Mouse (Mus musculus) midbrain, embryonic 15.5 days (tissue): ENCODE measurements at regions not wholly inside any gene's neighbourhood (a gene's known extent, or its start where the extent isn't known, plus 50 kb on each side); places are given as distances from the start of the nearest gene placed in this dataset.

Source experiments
- ATAC-seq: fragments of 200-750 bp; cut with Nextera tagmentation; replicated peaks from 2 replicates; pipeline ENCODE4 v1.8.0; 2017; ENCODE audit warnings: moderate TSS enrichment
- H3K27ac ChIP-seq: fragments of 300-500 bp; sonication (generic); 2 replicates; pipeline ENCODE4 v1.5.1; 2015; ENCODE audit warnings: mild to moderate bottlenecking, inconsistent platforms
- H3K27me3 ChIP-seq: fragments of 300-500 bp; sonication (generic); replicated peaks from 2 replicates; pipeline ENCODE4 v1.6.1; 2015; ENCODE audit warnings: inconsistent platforms
- H3K36me3 ChIP-seq: fragments of 300-500 bp; sonication (generic); replicated peaks from 2 replicates; pipeline ENCODE4 v1.6.1; 2015; ENCODE audit warnings: inconsistent platforms
- H3K4me1 ChIP-seq: fragments of 300-500 bp; sonication (generic); 2 replicates; pipeline ENCODE4 v1.6.1; 2015; ENCODE audit warnings: inconsistent platforms
- H3K4me2 ChIP-seq: fragments of 300-500 bp; sonication (generic); 2 replicates; pipeline ENCODE4 v1.6.1; 2015; ENCODE audit warnings: inconsistent platforms, mild to moderate bottlenecking, moderate library complexity
- H3K4me3 ChIP-seq: fragments of 300-500 bp; sonication (generic); 2 replicates; pipeline ENCODE4 v1.5.1; 2015; ENCODE audit warnings: mild to moderate bottlenecking, inconsistent platforms
- H3K9ac ChIP-seq: fragments of 300-500 bp; sonication (generic); 2 replicates; pipeline ENCODE4 v1.6.1; 2015; ENCODE audit warnings: mild to moderate bottlenecking, inconsistent platforms
- H3K9me3 ChIP-seq: fragments of 300-500 bp; sonication (generic); 2 replicates; pipeline ENCODE4 v1.6.1; 2016; ENCODE audit warnings: inconsistent platforms
- WGBS: fragments of 180-500 bp; shearing (Covaris S2); methylation state at CpG from one replicate; pipeline ENCODE4 v1.1.7; 2015; ENCODE audit warnings: mixed read lengths; 5-methylcytosine and 5-hydroxymethylcytosine counted together

DNA sequence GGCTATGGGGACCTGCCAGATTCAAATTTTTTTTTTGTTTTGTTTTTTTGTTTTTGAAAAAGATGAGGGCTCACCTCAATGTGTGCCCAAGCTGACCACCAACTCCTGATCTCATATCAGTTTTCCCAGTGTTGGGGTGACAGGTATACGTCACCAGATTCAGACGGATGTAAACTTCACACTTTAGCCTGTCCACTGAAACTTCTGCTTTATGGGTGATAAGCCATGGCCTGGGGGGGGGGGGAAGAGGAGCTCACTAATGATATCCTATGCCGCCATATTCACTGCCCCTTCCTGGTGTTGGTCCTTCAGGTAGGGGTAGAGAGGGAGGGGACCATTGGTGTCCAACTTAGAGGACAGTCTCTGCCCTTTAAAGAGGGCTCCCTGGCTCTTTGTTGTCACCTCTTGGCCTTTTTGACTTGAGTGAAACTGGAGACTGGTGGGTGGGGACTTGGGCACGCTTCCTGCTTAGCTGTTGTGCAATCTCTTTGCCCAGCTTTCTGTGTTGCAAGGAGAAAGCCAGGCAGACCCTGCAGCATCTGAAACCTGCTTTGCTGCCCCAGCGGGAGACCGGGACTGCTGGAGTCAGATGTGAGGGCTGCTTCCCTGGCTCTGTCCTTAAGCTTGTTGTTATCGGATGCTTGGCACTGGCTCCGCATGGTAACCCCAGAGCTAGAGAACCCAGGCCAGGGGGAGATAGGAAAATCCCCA is 125.8 kb downstream of the Irx5 start:
- no peak overlapping the region for H3K4me2 ChIP-seq
- H3K36me3 ChIP-seq: no peaks in the 10 kb centered on the region
- no peak overlapping the region for H3K9ac ChIP-seq
- no peaks in the 10 kb centered on the region for H3K9me3 ChIP-seq
- ATAC-seq: no peak
- H3K27ac ChIP-seq: no peak overlapping the region
- H3K27me3 ChIP-seq: no peaks in the 10 kb centered on the region
- H3K4me3 ChIP-seq: no peak overlapping the region
- H3K4me1 ChIP-seq: 0 out of 2 replicates have a peak, but pooled peaks cover 4% of the 10 kb centered on the region
- WGBS: 45% methylated on average over 8 of the region's 8 CpGs

DNA sequence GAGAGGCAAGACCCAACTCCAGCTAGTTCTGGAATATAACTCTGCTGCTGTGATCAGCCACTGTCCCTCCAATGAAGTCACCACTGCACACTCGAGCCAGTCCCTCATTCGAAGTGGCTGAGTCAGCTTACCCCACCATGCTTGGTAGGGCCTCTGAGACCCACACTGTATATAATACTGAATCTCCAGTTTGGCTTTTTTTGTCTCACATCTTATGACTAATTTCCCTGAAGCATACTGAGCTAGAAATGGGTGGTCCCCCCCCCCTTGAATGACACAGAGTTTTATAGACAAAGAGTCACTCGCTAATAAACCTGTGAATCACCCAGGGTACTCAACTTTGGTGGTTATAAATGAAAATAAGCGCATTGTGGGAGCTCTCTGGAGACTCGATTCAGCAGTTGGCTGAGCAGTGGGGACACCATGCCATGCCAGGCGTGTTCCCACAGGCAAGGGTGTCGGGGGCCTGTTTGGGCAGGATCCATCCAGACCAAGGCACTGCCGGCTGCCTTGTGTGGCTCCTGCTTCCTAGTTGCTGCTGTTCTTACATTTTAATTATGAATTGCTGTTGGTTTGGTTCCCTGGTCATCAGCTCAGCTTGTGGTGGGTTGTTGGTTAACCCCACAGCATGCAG is 131.2 kb downstream of the Irx5 start:
- no peak overlapping the region for H3K4me2 ChIP-seq
- H3K36me3 ChIP-seq: no peaks in the 10 kb centered on the region
- H3K4me3 ChIP-seq: no peak overlapping the region
- H3K9me3 ChIP-seq: no peaks in the 10 kb centered on the region
- H3K4me1 ChIP-seq: no peaks in the 10 kb centered on the region
- H3K27ac ChIP-seq: no peak overlapping the region
- ATAC-seq: no peak
- no peak overlapping the region for H3K9ac ChIP-seq
- whole genome bisulfite sequencing: 88% methylated on average over 8 of the region's 8 CpGs
- H3K27me3 ChIP-seq: no peaks in the 10 kb centered on the region

DNA sequence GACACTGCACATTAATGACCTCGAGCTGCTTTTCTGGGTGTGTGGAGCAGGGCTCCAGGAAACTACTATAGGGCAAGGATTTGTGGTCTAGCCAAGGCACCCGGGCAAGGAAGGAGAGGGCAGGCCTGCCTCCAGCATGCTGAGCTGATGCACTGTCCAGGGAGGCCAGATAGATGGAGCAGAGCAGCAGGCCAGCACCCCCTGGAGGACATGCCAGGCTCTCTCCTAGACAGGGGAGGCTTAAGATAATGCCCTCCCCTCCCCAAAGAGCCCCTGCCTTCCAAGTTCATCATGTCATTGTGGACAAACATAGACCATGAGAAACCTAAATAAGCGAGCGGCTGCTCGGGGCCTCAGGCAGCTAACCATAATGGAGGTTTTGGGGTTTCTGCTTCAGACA is 134.1 kb downstream of the Irx5 start:
- no peaks in the 10 kb centered on the region for H3K27me3 ChIP-seq
- no peak overlapping the region for H3K4me3 ChIP-seq
- H3K27ac ChIP-seq: no peak overlapping the region
- no peak for ATAC-seq
- WGBS: 76% methylated on average over 5 of the region's 5 CpGs
- H3K36me3 ChIP-seq: no peaks in the 10 kb centered on the region
- H3K9ac ChIP-seq: no peak overlapping the region
- no peaks in the 10 kb centered on the region for H3K4me1 ChIP-seq
- no peaks in the 10 kb centered on the region for H3K9me3 ChIP-seq
- H3K4me2 ChIP-seq: no peak overlapping the region

DNA sequence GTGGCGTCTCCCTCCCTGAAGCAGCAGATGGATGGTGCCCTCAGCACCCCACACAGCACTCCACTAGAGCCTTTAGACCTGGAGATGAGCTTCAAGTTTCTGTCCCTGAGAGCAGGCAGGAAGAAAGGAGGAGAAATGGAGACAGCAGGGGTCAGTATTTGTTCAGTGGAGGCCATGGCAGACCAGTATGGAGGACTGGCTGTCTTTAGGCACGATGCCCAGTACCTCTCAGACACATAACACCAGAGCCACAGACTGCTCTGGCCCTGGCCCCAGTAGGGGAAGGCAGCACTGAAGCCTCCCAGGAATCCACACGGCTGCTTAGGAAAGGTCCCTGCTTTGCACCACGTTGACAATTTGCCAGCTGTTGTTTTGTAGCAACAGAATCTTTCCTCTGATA is 136.0 kb downstream of the Irx5 start:
- 56% methylated on average over 4 of the region's 4 CpGs for WGBS
- ATAC-seq: no peak
- Histone ChIP-seq H3K4me2 (no peak overlapping the region), H3K36me3 (no peaks in the 10 kb centered on the region), H3K27me3 (no peaks in the 10 kb centered on the region), H3K4me3 (no peak overlapping the region), H3K9me3 (no peaks in the 10 kb centered on the region), H3K27ac (no peak overlapping the region), H3K4me1 (no peaks in the 10 kb centered on the region), H3K9ac (no peak overlapping the region)

DNA sequence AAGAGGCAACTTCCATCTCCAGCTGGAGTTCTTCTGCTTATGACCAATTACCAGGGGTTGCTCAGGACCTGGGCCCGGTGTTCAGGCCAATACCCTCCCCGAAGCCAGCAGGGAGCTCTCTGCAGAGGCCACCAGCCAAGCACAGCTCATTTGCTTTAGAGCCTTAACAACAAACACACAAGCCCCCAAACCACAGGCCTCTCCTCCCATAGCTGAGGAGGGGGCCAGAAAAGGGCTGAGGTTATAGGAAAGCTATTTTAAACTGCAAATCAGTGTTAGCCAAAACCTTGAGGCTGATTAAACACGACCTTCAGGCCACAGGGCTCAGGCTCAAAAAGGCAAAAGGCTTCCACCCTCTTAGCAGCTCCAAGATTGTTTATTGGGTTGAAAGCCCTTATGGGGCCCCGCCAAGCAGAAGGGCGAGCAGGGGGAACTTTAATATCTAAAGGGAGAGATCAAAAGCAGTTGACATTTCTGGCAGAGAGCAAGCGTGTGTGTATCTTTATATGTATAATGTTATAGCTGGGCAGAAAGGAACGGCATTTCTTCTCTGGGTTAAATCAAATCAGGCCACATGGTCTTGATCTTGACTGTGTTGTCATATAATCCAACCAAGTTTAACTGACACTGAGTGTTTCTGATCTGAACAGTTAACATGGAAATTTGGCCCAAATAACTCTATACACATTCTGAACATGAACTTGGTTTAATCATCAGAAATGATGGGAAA is 148.3 kb downstream of the Irx5 start:
- no peak for ATAC-seq
- WGBS: 62% methylated on average over 7 of the region's 7 CpGs
- no peak overlapping the region for H3K9ac ChIP-seq
- H3K9me3 ChIP-seq: no peaks in the 10 kb centered on the region
- H3K4me3 ChIP-seq: no peak overlapping the region
- no peaks in the 10 kb centered on the region for H3K4me1 ChIP-seq
- H3K27ac ChIP-seq: no peak overlapping the region
- no peak overlapping the region for H3K4me2 ChIP-seq
- no peaks in the 10 kb centered on the region for H3K36me3 ChIP-seq
- no peaks in the 10 kb centered on the region for H3K27me3 ChIP-seq

DNA sequence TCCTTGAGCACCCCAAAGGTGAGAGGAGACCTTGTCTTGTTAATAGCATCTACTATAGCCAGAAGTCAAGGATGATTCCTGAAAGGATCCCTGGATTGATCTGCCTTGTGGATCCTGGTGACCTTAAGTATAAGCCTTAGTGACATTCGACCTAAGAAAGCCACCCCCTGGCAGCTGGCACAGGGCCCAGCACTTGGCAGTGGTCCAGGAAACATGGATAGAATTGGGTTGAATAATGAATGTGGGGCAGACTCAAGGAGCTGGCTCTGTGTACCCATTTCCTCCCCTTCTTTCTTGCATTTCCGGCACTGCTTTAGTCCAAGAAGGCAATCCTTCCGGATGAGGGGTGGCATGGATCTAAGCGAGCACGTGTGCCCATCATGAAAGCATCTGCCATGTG is 149.0 kb downstream of the Irx5 start:
- Histone ChIP-seq H3K27ac (no peak overlapping the region), H3K36me3 (no peaks in the 10 kb centered on the region), H3K4me1 (no peaks in the 10 kb centered on the region), H3K9ac (no peak overlapping the region), H3K27me3 (no peaks in the 10 kb centered on the region), H3K4me2 (no peak overlapping the region), H3K4me3 (no peak overlapping the region), H3K9me3 (peaks cover 6% of the 10 kb centered on the region; the same call in 1 of the 2 replicates)
- ATAC-seq: no peak
- WGBS: 75% methylated on average over 5 of the region's 5 CpGs

DNA sequence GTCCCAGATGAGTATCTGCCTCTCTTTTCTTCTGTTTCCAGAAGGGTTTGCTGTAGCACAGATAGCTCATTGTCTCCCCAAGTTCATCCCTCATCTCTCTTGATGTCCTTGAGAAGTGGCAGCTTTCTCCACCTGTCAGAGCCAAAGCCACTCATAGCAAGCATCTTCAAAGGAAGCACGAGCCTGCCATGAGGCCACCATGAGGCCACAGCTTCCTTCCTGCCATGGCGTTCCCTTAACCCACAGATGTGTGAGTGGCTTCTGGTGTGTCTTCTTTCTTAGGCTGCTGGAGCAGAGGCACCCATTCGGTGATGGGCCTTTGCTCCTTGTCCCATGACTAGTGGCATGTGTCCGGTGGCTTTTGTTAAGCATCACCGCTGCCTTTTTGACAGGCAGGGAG is 149.5 kb downstream of the Irx5 start:
- no peak for ATAC-seq
- Histone ChIP-seq H3K9ac (no peak overlapping the region), H3K27ac (no peak overlapping the region), H3K4me2 (no peak overlapping the region), H3K36me3 (no peaks in the 10 kb centered on the region), H3K4me1 (no peaks in the 10 kb centered on the region), H3K9me3 (peaks cover 6% of the 10 kb centered on the region; the same call in 1 of the 2 replicates), H3K4me3 (no peak overlapping the region), H3K27me3 (no peaks in the 10 kb centered on the region)
- WGBS: 88% methylated on average over 5 of the region's 5 CpGs

DNA sequence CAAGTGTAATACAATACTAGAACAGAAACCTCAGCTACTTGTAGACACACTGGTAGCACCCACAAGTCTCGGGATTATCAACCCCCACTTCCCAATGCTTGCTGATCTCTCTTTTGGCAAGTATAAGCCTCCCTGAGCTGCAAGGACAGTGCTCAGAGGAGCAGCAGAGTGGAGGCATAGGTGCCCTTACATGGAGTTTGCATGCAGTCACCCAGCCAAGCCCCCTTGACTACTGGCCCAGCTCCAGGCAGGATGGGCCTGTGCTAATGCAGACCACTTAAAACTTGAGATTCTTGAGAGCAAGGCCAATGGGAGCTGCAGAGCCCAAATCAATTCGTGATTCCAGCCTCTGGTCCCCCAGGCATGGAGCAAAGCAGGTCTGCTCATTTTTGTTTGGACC is 158.0 kb downstream of the Irx5 start:
- no peak overlapping the region for H3K27ac ChIP-seq
- peaks cover 6% of the 10 kb centered on the region; the same call in 1 of the 2 replicates for H3K9me3 ChIP-seq
- H3K4me3 ChIP-seq: no peak overlapping the region
- WGBS: 67% methylated on average over 2 of the region's 2 CpGs
- H3K27me3 ChIP-seq: no peaks in the 10 kb centered on the region
- peaks cover 3% of the 10 kb centered on the region; the same call in 1 of the 2 replicates for H3K4me1 ChIP-seq
- H3K4me2 ChIP-seq: no peak overlapping the region
- ATAC-seq: no peak
- H3K9ac ChIP-seq: no peak overlapping the region
- no peaks in the 10 kb centered on the region for H3K36me3 ChIP-seq

DNA sequence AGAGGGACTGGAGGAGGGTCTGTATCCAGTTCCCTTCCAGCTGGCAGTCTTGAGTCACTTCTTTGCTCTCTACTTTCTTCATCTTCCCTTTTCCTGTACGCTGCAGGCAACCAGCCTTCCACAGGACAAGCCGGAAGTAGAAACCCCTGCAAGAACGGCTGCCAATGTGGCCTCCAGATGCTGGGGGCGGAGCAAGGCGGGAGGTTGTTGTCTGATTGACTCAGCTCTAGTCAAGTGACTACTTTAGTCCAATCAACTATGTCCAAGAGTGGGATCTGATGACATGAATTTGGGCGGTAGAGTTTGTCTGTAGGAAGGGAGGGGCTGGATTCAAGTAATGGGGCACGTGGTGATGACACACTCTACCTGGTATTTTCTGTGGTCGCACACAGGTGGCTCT is 156.1 kb upstream of the Irx6 start:
- ATAC-seq: no peak
- peaks cover 3% of the 10 kb centered on the region; the same call in 1 of the 2 replicates for H3K4me1 ChIP-seq
- no peak overlapping the region for H3K9ac ChIP-seq
- 90% methylated on average over 8 of the region's 8 CpGs for WGBS
- no peak overlapping the region for H3K4me2 ChIP-seq
- no peaks in the 10 kb centered on the region for H3K9me3 ChIP-seq
- no peaks in the 10 kb centered on the region for H3K36me3 ChIP-seq
- H3K27me3 ChIP-seq: no peaks in the 10 kb centered on the region
- no peak overlapping the region for H3K27ac ChIP-seq
- H3K4me3 ChIP-seq: no peak overlapping the region

DNA sequence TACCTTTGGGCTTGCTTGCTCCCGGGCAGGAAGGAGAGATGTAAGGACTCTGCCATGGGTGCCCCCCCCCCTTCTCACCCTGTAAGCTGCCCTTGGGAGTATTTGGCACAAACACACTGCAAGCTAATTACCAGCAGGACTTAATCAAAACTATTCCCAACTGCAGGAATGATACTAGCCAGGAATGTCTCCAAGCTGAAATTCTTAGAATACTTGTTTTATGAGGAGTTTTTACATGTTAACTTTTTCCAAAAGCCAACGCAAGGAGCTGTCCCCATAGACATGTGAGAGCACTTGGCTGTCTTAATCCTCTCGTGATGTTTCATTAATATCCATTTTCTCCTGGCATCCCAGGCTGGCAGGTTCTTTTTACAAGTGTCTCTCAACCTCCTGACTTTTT is 155.6 kb upstream of the Irx6 start:
- Histone ChIP-seq H3K4me3 (no peak overlapping the region), H3K27ac (no peak overlapping the region), H3K4me2 (no peak overlapping the region), H3K9me3 (no peaks in the 10 kb centered on the region), H3K4me1 (peaks cover 3% of the 10 kb centered on the region; the same call in 1 of the 2 replicates), H3K9ac (no peak overlapping the region), H3K27me3 (no peaks in the 10 kb centered on the region), H3K36me3 (no peaks in the 10 kb centered on the region)
- 88% methylated on average over 3 of the region's 3 CpGs for WGBS
- no peak for ATAC-seq

DNA sequence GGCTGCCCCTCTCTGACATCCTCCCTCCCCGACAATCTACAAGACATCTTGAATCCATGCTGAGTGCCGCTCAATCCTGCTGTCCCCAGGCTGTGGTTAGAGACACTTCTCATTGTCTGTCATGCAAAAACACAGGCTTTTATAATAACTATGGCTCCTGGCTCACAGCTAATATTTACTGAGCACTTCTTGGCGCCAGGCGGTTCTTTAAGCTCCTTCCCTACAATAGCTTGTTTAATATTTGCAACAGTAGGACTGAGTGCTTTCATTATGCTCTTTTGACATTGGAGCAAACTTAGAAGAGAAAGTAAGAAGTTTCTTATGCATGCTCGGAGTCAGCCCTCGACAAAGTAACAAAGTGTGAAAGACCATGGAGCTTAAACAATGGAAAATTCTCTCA is 151.6 kb upstream of the Irx6 start:
- Histone ChIP-seq H3K4me2 (no peak overlapping the region), H3K27ac (no peak overlapping the region), H3K36me3 (no peaks in the 10 kb centered on the region), H3K27me3 (no peaks in the 10 kb centered on the region), H3K4me3 (no peak overlapping the region), H3K9ac (no peak overlapping the region), H3K9me3 (no peaks in the 10 kb centered on the region), H3K4me1 (no peaks in the 10 kb centered on the region)
- WGBS: 65% methylated on average over 6 of the region's 6 CpGs
- no peak for ATAC-seq

DNA sequence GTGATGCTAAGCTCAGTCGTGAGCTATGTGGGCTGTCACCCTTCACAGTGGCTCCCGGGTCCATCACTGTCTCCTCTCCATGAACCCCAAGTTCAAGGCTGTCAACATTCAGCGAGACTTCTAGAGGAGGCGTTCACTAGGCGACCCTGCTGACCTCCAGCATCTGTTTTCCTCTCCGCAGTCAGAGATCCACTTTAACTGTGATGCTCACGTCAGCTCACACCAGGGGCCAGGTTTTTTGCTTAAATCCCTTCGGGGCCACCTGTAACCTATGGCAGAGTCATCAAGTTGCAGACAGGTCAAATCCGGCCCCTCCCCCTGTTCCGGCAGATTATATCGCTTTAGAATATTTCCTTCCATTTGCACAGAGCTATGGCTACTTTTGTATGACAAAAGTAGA is 144.3 kb upstream of the Irx6 start:
- Histone ChIP-seq H3K4me3 (no peak overlapping the region), H3K4me2 (no peak overlapping the region), H3K27ac (no peak overlapping the region), H3K4me1 (no peaks in the 10 kb centered on the region), H3K27me3 (no peaks in the 10 kb centered on the region), H3K9me3 (no peaks in the 10 kb centered on the region), H3K36me3 (no peaks in the 10 kb centered on the region), H3K9ac (no peak overlapping the region)
- 74% methylated on average over 11 of the region's 11 CpGs for WGBS
- ATAC-seq: no peak
